Mouse (Mus musculus) B cell, adult 67 days (primary cell): ENCODE measurements around the gene Amdhd2. TPM values are rescaled to one million over a fixed set of nuclear protein-coding genes. Genes with fewer than 3 reads are reported as not detected.

Experiments
- total RNA-seq, 2 experiments: library from RNA; stranded (reverse); gene quantifications; 4 replicates each; pipeline ENCODE4 v1.2.4; 2023

Amdhd2 gene
- total RNA-seq: 10 to 100 TPM; 34.6 to 44.6 TPM

DNA sequence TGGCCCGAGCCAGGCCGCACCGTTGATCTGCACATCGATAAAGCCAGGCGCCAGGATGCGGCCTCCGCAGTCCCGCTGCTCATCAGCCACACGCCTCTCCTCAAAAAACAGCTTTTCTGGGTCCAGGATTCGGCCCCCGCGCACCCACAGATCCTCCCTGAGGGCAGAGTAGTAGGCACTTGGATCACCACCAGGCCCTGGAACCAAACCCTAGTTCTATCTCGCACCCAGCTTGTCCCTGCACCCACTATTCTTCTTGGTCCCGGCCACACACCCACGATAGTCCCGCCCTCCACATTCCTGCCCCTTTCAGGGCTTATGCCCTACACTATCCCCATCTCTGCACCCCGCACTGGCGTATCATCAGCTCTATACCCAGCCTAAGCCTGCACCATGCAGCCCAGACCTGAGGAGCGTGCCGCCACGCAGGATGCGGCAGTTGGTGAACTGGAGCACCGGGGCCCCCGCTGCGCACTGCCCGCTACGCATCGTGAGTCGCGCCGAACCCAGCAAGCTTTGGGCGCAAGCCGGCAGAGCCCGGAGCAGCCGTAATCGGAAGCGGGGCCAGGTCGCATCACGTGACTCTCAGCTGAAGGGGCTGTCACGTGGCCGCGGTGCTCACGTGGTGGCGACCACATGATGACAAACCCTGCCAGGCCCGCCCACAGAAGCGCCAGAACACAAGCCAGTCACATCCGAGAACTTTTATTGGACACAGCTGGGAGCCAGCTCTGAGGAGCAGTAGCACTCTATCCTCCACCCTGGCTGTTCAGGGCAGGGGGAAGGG, at the start of gene Amdhd2:
TSS of gene Amdhd2 (minus strand) at position 591 of the 787 bp plus-strand sequence.

GRCm38 (mm10) chr17:24209043-24209915, 45.7 kb upstream of the Amdhd2 start, which contains the start of gene Ntn3:
Ntn3 (minus strand) TSS chr17:24209531.

GRCm38 (mm10) chr17:24205284-24205888, 41.8 kb upstream of the Amdhd2 start, which contains the start of gene Tbc1d24:
Tbc1d24 (minus strand) TSS chr17:24205562.

DNA sequence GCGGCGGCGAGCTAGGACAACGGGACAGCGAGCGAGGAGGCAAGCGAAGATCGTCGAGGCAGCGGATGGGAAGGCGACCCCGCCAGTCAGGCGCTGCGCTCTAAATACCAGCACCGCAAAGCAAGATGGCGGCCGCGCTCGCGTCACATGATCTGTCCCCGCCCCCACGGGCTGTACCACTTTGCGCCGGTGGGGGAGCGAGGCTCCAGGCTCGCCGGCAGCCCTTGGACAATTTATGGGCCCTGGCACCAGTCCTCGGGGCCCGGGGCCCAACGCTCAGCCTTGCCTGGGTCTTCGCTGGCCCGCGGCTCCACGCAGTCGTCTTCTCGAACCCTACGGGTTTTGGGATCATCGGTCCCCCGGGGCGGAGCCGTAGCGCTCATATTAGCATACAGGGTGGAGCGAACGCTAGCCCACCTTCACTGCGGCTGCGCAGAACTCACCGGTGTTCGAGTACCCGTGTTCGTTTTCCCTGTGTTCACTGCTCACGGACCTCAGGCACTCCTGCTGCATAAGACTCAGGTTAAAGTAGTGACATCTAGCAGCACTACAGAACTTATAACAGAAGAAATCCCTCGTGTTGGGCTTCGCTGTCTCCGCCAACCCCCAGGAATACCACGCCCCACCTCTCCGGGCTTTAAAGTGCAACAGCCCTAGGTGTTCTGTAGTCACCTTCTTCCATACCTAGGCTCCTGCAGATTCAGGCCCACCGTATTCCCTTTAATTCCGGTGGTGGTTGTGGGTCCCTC, 5.9 kb upstream of the Amdhd2 start, which contains the start of gene Atp6v0c:
TSS of gene Atp6v0c (minus strand) at position 386 of the 749 bp plus-strand sequence.

GRCm38 (mm10) chr17:24150824-24151223, 12.7 kb downstream of the Amdhd2 start, which contains the start of gene Pdpk1:
Pdpk1 (minus strand) TSS chr17:24150924.

Other genes starting within 250 kb of the Amdhd2 start
- gene Dcpp3, start 246.3 kb downstream of the Amdhd2 start, total RNA-seq: not detected
- gene Sbp, start 222.1 kb downstream of the Amdhd2 start, total RNA-seq: not detected
- not detected for gene Sbpl, start 208.5 kb downstream of the Amdhd2 start, total RNA-seq
- not detected for gene Prss30, start 183.2 kb downstream of the Amdhd2 start, total RNA-seq
- gene Prss22, start 165.7 kb downstream of the Amdhd2 start, total RNA-seq: not detected
- gene Prss27, start 125.6 kb downstream of the Amdhd2 start, total RNA-seq: not detected
- gene Kctd5, start 90.3 kb downstream of the Amdhd2 start, total RNA-seq: 10 to 100 TPM; 34.4 to 38.7 TPM
- gene Pdpk1, start 12.8 kb downstream of the Amdhd2 start, total RNA-seq: 10 to 100 TPM; 67.8 to 80.7 TPM
- 100 to 1,000 TPM; 187 to 216 TPM for gene Atp6v0c, start 5.9 kb upstream of the Amdhd2 start, total RNA-seq
- gene Tbc1d24, start 41.8 kb upstream of the Amdhd2 start, total RNA-seq: 1 to 10 TPM; 1.3 to 1.6 TPM
- gene Ntn3, start 45.8 kb upstream of the Amdhd2 start, total RNA-seq: under 1 TPM; 0.12 to 0.46 TPM
- 10 to 100 TPM; 11.2 to 13.8 TPM for gene Tedc2, start 57.1 kb upstream of the Amdhd2 start, total RNA-seq
- 1 to 10 TPM; 8.0 to 8.6 TPM for gene Ccnf, start 87.7 kb upstream of the Amdhd2 start, total RNA-seq
- under 1 TPM in 1 of 2 experiments, not detected in 1; 0.42 TPM for gene Abca17, start 187.3 kb upstream of the Amdhd2 start, total RNA-seq
- gene Abca3, start 188.2 kb upstream of the Amdhd2 start, total RNA-seq: 10 to 100 TPM; 64.0 to 67.1 TPM